Mouse (Mus musculus) hindbrain, postnatal 0 days (tissue): Measurements from ENCODE around the gene Gtsf1. TPM values are rescaled to one million over a fixed set of nuclear protein-coding genes. Genes with fewer than 3 reads are reported as not detected.

Source experiments
- ATAC-seq: fragments of 200-750 bp; cut with Nextera tagmentation; 2 replicates; pipeline ENCODE4 v1.8.0; 2017; ENCODE audit warnings: mild to moderate bottlenecking, moderate TSS enrichment, moderate library complexity
- DNase-seq: peaks from one replicate; pipeline ENCODE4 v3.0.0-alpha.2; 2015; ENCODE audit warnings: low spot score
- H3K27ac ChIP-seq: fragments of 300-500 bp; sonication (generic); 2 replicates; pipeline ENCODE4 v1.5.1; 2014; ENCODE audit warnings: mild to moderate bottlenecking
- H3K27me3 ChIP-seq: fragments of 300-500 bp; sonication (generic); 2 replicates; pipeline ENCODE4 v1.6.1; 2014; ENCODE audit warnings: low read length, mixed read lengths; ENCODE audit not compliant: insufficient read depth
- H3K36me3 ChIP-seq: fragments of 300-500 bp; sonication (generic); 2 replicates; pipeline ENCODE4 v1.6.1; 2014; ENCODE audit warnings: low read length, mixed read lengths; ENCODE audit not compliant: insufficient read depth
- H3K4me1 ChIP-seq: fragments of 300-500 bp; sonication (generic); 2 replicates; pipeline ENCODE4 v1.6.1; 2014; ENCODE audit warnings: antibody characterized with exemption, low read length, mixed read lengths; ENCODE audit not compliant: insufficient read depth
- H3K4me2 ChIP-seq: fragments of 300-500 bp; sonication (generic); 2 replicates; pipeline ENCODE4 v1.6.1; 2014; ENCODE audit warnings: low read depth, mild to moderate bottlenecking, low read length, moderate library complexity, mixed read lengths
- H3K4me3 ChIP-seq: fragments of 300-500 bp; sonication (generic); 2 replicates; pipeline ENCODE4 v1.5.1; 2014; ENCODE audit warnings: low read length
- H3K9ac ChIP-seq: fragments of 300-500 bp; sonication (generic); replicated peaks from 2 replicates; pipeline ENCODE4 v1.6.1; 2014; ENCODE audit warnings: mild to moderate bottlenecking, low read length, moderate library complexity, mixed read lengths
- H3K9me3 ChIP-seq: fragments of 300-500 bp; sonication (generic); 2 replicates; pipeline ENCODE4 v1.6.1; 2016; ENCODE audit warnings: low read length, mixed read lengths
- CTCF ChIP-seq: IDR thresholded peaks from 2 replicates; pipeline ENCODE4 v1.5.1; 2016; ENCODE audit warnings: antibody characterized with exemption, control low read depth, low read depth
- WGBS: fragments of 180-500 bp; shearing (Covaris S2); extraction: QIAGEN DNeasy Blood & Tissue Kit; methylation state at CpG from one replicate; pipeline ENCODE4 v1.1.7; 2014; 5-methylcytosine and 5-hydroxymethylcytosine counted together
- polyA plus RNA-seq: library from polyadenylated mRNA; unstranded; fragments of >200 nt; fragmentation: Nextera tagmentation; extraction: Ambion mirVana; gene quantifications from 2 replicates; pipeline ENCODE4 v1.2.1, GENCODE M21; 2015
- total RNA-seq: library from RNA; depleted of rRNA; stranded (reverse); fragments of >200 nt; gene quantifications from 2 replicates; pipeline ENCODE4 v1.2.3, GENCODE M21; 2014

Gene Gtsf1
- total and polyA plus RNA-seq, 2 experiments from 2014 or later = 0.65 TPM; not detected in 1

DNA sequence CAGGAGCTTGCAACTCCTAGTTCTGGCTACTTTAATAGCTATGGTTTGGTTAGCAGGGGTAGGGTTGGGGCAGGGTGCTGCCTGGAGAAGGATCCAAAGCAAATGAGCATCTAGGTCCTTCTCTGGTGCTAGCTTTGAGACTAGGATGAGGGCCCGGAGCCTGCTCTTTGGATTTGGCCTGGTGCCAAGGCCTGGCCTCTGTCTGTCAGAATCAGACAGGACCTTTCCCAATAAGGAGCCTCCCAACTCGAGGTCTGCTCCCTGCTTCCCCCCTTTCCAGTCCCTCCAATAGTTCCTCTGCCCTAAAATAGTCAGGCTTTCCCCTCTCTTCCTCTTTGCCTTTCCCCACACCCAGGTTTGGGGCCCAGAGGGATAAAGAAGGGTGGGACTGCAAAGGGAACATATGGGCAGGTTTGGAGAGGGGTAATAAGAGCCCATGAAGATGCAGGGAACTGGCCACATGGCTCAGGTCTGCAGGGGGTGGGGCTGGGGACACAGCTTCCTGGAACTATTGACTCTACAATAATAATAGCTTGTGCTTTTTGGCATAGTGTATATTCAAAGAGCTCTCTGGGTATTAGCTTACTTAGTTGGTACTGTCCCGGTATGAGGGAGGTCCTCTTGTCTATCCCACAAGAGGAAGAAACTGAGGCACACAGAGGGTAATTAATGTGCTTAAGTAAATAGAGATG is 51.5 kb downstream of the Gtsf1 start:
- no peak for TF ChIP-seq CTCF
- no peak for ATAC-seq
- Histone ChIP-seq H3K4me2 (no peak overlapping the region), H3K9me3 (no peaks in the 10 kb centered on the region), H3K4me3 (no peak overlapping the region), H3K9ac (no peak overlapping the region), H3K36me3 (no peaks in the 10 kb centered on the region), H3K27ac (no peak overlapping the region), H3K4me1 (peaks cover 7% of the 10 kb centered on the region; the same call in 1 of the 2 replicates), H3K27me3 (no peaks in the 10 kb centered on the region)
- WGBS = 45% methylated on average over 3 of the region's 3 CpGs
- DNase-seq = no peak

DNA sequence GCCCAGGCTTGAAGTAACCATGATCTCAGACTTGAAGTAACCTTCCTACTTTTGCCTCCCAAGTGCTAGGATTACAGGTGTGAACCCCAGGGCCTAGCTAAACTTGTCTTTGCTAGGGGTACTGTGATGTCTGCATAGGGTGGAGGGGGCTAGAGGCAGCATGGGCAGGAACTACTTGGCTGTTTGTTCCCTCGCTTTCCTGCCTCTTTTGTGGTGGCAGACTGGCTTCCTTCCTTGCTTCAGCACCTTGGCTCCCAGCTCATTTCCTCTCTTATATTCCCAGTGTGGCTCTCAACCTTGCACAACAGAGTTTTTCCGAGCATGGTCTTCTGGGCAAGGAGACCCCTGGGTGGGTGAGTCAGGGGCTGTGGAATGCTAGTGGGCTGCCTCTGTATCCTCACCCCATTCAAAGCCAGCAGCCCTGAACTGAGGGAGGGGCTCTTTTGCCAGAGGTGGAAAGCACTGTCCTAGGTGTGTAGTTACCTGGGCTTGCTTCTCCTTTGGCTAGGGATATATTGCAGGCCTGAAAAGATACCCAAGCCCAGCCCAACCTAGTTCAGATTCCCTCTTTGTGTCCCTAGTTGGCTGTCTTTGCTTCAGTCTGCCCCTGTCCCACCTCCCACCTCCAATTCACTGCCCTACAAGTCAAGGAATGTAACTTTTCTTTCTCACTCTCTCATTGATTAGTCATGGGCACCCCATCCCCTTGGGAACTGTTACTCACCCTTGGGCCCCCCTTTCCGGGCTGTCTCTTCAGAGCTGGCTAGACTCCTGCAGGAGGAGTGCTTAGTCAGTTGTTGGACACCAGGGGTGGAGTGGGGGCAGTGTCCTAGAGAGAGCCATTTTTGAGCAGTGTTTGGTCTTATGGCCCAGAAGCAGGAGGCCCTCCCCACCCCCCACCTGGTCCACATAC is 52.3 kb downstream of the Gtsf1 start:
- no peaks in the 10 kb centered on the region for H3K9me3 ChIP-seq
- H3K4me3 ChIP-seq = no peak overlapping the region
- peak; percentile 45; the same call in 1 of the 2 replicates for ATAC-seq
- TF ChIP-seq CTCF = no peak
- no peaks in the 10 kb centered on the region for H3K36me3 ChIP-seq
- no peak overlapping the region for H3K9ac ChIP-seq
- H3K27me3 ChIP-seq = no peaks in the 10 kb centered on the region
- no peak for DNase-seq
- H3K4me2 ChIP-seq = no peak overlapping the region
- peaks cover 7% of the 10 kb centered on the region; the same call in 1 of the 2 replicates for H3K4me1 ChIP-seq
- 56% methylated on average over 3 of the region's 3 CpGs for WGBS
- H3K27ac ChIP-seq = no peak overlapping the region

DNA sequence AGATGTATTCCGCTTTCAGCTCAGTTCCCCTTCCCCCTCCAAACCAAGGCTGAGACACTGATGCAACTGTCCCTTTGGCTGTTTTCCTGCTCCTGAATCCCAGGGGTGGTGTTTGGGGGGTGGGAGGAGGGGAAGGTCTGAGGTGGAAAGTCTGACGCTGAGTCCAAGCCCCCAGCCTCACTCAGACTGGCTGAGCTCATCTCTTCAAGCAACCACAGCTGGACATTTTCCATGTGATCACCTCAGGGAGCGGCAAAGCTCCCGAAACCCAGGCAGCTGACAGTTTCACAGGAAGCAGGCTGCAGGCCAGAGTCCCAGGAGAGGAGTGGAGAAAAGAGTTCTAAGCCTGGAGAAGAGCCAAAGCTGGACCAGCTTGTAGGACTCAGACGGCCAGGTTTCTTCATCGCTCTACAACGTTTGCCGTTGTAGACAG is 53.4 kb downstream of the Gtsf1 start:
- Histone ChIP-seq H3K4me3 (no peak overlapping the region), H3K9ac (no peak overlapping the region), H3K27me3 (no peaks in the 10 kb centered on the region), H3K36me3 (no peaks in the 10 kb centered on the region), H3K4me2 (no peak overlapping the region), H3K4me1 (peaks cover 7% of the 10 kb centered on the region; the same call in 1 of the 2 replicates), H3K9me3 (no peaks in the 10 kb centered on the region), H3K27ac (no peak overlapping the region)
- peak; percentile 55; the same call in 1 of the 2 replicates for ATAC-seq
- 40% methylated on average over 8 of the region's 8 CpGs for WGBS
- TF ChIP-seq CTCF = no peak
- DNase-seq = peak; percentile 69

DNA sequence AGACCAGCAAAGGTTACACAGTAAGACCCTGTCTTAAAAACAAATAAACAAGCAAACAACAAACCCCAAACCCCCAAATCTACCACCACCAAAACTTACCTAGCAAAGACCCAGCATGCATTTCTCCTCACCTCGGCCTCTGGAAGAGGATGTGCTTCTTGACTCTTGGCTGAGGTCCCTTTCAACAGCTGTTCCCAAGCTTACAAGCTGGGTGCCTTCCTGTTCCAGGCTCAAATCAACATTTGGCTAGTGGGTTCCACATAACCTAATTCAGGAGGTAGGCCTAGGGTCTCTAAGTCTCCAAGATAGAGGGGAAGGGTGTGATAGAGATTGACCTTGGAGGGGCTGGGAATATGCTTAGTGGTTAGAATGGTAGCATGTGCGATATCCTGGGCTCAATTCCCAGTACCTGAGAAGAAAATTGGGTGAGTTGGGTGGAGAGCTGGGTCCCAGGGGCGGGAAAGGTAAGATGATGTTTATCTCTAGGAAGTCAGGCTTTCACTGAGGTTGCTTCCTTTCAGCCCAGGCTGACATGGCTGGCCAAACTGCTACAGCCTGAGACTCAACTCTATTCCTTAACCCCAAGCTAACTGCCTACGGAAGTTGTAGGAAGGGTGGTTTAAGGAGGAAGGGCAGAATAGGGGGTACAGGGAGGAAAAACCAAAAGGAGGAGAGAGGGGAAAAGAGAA is 55.0 kb downstream of the Gtsf1 start:
- no peak for ATAC-seq
- no peaks in the 10 kb centered on the region for H3K36me3 ChIP-seq
- no peak overlapping the region for H3K4me2 ChIP-seq
- no peak for DNase-seq
- TF ChIP-seq CTCF = no peak
- H3K27ac ChIP-seq = no peak overlapping the region
- H3K4me1 ChIP-seq = peaks cover 7% of the 10 kb centered on the region; the same call in 1 of the 2 replicates
- H3K27me3 ChIP-seq = no peaks in the 10 kb centered on the region
- no peak overlapping the region for H3K9ac ChIP-seq
- 82% methylated on average over 4 of the region's 4 CpGs for WGBS
- no peak overlapping the region for H3K4me3 ChIP-seq
- no peaks in the 10 kb centered on the region for H3K9me3 ChIP-seq

DNA sequence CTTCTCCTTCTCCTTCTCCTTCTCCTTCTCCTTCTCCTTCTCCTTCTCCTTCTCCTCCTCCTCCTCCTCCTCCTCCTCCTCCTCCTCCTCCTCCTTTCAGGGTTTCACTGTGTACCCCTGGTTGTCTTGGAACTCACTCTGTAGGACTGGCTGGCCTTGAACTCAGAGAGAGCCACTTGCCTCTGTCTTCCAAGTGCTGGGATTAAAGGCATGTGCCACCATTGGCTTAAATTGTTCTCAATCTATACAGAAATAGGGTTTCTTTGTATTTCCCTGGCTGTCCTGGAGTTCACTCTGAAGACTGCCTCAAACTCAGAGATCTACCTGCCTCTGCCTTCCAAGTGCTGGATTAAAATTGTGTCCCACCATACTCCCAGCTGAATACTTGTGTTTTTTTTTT is 57.8 kb downstream of the Gtsf1 start:
- Histone ChIP-seq H3K9ac (no peak overlapping the region), H3K36me3 (no peaks in the 10 kb centered on the region), H3K4me1 (peaks cover 7% of the 10 kb centered on the region; the same call in 1 of the 2 replicates), H3K4me2 (no peak overlapping the region), H3K9me3 (no peaks in the 10 kb centered on the region), H3K27me3 (no peaks in the 10 kb centered on the region), H3K27ac (no peak overlapping the region), H3K4me3 (no peak overlapping the region)
- ATAC-seq = no peak
- no peak for TF ChIP-seq CTCF
- DNase-seq = no peak

DNA sequence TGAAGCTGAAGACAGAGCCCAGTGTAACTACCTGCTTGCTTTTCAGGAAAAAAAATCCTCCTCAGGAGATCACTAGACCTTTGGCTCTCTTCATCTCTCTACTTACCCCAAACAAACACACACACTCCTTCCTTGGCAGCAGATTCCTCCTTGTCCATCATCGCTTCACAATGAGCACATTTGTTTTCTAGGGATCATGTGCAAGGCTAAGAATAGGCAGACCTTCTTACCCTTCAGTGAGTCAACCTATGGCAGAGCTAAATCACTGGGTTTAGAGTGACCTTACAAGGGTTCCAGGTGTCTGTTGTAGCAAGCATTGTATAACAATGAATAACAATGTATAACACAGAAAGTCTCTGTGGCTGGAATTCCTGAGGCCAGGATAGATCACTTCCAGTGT is 58.5 kb downstream of the Gtsf1 start:
- 93% methylated on average over 1 of the region's 1 CpGs for WGBS
- Histone ChIP-seq H3K4me2 (no peak overlapping the region), H3K4me3 (no peak overlapping the region), H3K27ac (no peak overlapping the region), H3K9me3 (no peaks in the 10 kb centered on the region), H3K36me3 (no peaks in the 10 kb centered on the region), H3K4me1 (peaks cover 10% of the 10 kb centered on the region), H3K27me3 (no peaks in the 10 kb centered on the region), H3K9ac (no peak overlapping the region)
- DNase-seq (no peak), ATAC-seq (no peak)
- TF ChIP-seq CTCF = no peak
